Mouse (Mus musculus) MEL (cell line): ENCODE data around the gene Mcu.

Experiments used
- CHD1 ChIP-seq: IDR thresholded peaks from 2 replicates; pipeline ENCODE4 v1.6.1; 2012; ENCODE audit warnings: low read depth, mild to moderate bottlenecking, inconsistent platforms, low read length, improper control_type of control experiment
- CTCF ChIP-seq, 3 experiments: IDR thresholded peaks in 2 of 3; conservative IDR thresholded peaks in 1 of 3; 2 replicates each; pipeline ENCODE4 v1.5.1; 2011 to 2012; ENCODE audit warnings: low read length in 3 of 3, low read depth in 2 of 3, mild to moderate bottlenecking in 2 of 3, improper control_type of control experiment in 1 of 3, inconsistent platforms in 1 of 3, mixed read lengths in 1 of 3, moderate library complexity in 1 of 3; ENCODE audit not compliant: control insufficient read depth in 1 of 3, insufficient read depth in 1 of 3, poor library complexity in 1 of 3, severe bottlenecking in 1 of 3
- KAT2A ChIP-seq: conservative IDR thresholded peaks from 2 replicates; pipeline ENCODE4 v1.6.1; 2012; ENCODE audit warnings: low read depth, low read length, improper control_type of control experiment, inconsistent platforms
- MAX ChIP-seq: IDR thresholded peaks from 2 replicates; pipeline ENCODE4 v1.6.1; 2011; ENCODE audit warnings: low read length, improper control_type of control experiment
- TBP ChIP-seq: IDR thresholded peaks from 2 replicates; pipeline ENCODE4 v1.8.0; 2011; ENCODE audit warnings: low read depth, low read length, improper control_type of control experiment

DNA sequence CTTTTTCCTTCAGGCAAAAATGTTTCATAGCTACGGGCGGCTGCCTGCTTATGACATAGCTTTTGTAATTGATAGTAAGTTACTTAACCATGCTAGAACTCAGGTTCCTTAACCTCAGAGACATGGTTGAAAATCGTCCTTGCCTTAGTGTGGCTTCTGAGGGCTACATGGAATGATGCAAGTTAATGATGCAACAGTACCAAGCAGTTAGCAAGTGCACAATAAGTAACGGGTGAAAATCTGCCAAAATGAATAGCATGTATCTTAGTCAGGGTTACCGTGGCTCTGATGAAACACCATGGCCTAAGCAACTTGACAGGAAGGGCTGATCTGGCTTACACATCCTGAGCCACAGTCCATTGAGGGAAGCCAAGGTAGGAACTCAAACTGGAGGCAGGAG is 51.9 kb downstream of the Mcu start:
- TF ChIP-seq CHD1 = no peak
- TF ChIP-seq KAT2A = no peak
- no peak for TF ChIP-seq CTCF (IDR thresholded peaks at IDR 0.05 in 2 of 3, conservative IDR thresholded peaks at IDR 0.05 in 1 of 3; ENCODE audit: control insufficient read depth in 1 of 3, insufficient read depth in 1 of 3, low read depth in 2 of 3, low read length in 3 of 3, poor library complexity in 1 of 3, severe bottlenecking in 1 of 3)
- TF ChIP-seq MAX = no peak
- no peak for TF ChIP-seq TBP
